Mouse (Mus musculus) Patski (cell line): ENCODE measurements around the gene Maco1. TPM values are rescaled to one million over a fixed set of nuclear protein-coding genes. Genes with fewer than 3 reads are reported as not detected.

Source experiments
- ATAC-seq: fragments of 100-300 bp; one replicate; pipeline ENCODE4 v1.8.0; 2021
- CTCF ChIA-PET: fragments of 350-600 bp; sonication (Branson Sonifier 250); formaldehyde crosslinking; loops from one replicate; lab custom pipeline; 2022; ENCODE audit warnings: inconsistent platforms; lab: Charles Lee
- POLR2A ChIA-PET: fragments of 350-600 bp; sonication (Branson Sonifier 250); formaldehyde crosslinking; loops from one replicate; lab custom pipeline; 2022; ENCODE audit warnings: antibody characterized with exemption, inconsistent platforms; lab: Charles Lee
- DNase-seq: peaks from one replicate; pipeline ENCODE4 v3.0.0-alpha.2; 2011; ENCODE audit warnings: low read depth, low spot score
- H3K27me3 ChIP-seq: fragments of 371-371 bp; one replicate; pipeline ENCODE4 v1.5.1; 2021
- CTCF ChIP-seq: fragments of 100-300 bp; IDR thresholded peaks from one replicate; pipeline ENCODE4 v1.5.1; 2021
- in situ Hi-C: fragments of 300-500 bp; cut with MboI; formaldehyde crosslinking; loops from 3 replicates; pipeline ENCODE4 v1.11.1; 2018; ENCODE audit warnings: low pct_unique_long_range_greater_than_20kb, mixed read lengths
- polyA plus RNA-seq: library from polyadenylated mRNA; unstranded; gene quantifications from one replicate; pipeline ENCODE4 v1.2.3, GENCODE M21; 2021

The Maco1 gene
- polyA plus RNA-seq, 1 experiment from 2014 or later: 27.0 TPM

DNA sequence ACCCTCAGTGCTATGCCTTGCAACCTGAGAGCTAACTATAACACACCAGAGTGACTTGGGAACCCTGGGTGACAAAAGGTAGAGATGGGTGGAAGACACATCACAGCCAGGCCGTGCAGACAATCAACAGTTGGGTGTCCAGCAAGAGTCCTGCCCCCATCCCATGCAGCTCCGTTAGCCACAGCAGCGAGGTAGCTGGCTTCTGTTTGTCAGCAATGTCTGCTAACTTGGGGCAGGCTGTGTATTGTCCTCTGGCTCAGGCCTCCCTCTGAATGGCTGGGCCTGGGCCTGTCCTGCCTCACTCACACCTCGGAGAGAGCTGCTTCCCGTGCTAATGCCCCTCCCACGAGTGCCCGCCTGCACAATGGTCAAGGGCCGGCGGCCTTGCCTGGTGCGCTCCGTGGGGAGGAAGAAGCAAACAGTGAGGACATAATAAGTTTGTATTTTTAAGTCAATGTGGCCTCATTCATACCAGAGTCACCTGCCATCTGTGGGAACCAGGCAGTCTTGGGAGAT is 100.2 kb downstream of the Maco1 start:
- TF ChIP-seq CTCF: no peak
- ATAC-seq (no peak), DNase-seq (no peak)
- ChIA-PET POLR2A (no interaction called here), CTCF (no interaction called here)
- in situ Hi-C loops: no loop called here
- H3K27me3 ChIP-seq: no peaks in the 10 kb centered on the region

Other genes starting within 250 kb of the Maco1 start
- 16.2 TPM for gene Man1c1, start 149.1 kb downstream of the Maco1 start, polyA plus RNA-seq
- 17.1 TPM for gene Ldlrap1, start 85.3 kb downstream of the Maco1 start, polyA plus RNA-seq
- 0.08 TPM for gene Rhd, start 11.2 kb upstream of the Maco1 start, polyA plus RNA-seq
- gene Tmem50a, start 61.7 kb upstream of the Maco1 start, polyA plus RNA-seq: 98.5 TPM
- 237 TPM for gene Rsrp1, start 70.2 kb upstream of the Maco1 start, polyA plus RNA-seq
- gene Syf2, start 77.6 kb upstream of the Maco1 start, polyA plus RNA-seq: 73.5 TPM